Comparison of ENCODE assay signal across 20 mouse cellular contexts in the genomic region with DNA sequence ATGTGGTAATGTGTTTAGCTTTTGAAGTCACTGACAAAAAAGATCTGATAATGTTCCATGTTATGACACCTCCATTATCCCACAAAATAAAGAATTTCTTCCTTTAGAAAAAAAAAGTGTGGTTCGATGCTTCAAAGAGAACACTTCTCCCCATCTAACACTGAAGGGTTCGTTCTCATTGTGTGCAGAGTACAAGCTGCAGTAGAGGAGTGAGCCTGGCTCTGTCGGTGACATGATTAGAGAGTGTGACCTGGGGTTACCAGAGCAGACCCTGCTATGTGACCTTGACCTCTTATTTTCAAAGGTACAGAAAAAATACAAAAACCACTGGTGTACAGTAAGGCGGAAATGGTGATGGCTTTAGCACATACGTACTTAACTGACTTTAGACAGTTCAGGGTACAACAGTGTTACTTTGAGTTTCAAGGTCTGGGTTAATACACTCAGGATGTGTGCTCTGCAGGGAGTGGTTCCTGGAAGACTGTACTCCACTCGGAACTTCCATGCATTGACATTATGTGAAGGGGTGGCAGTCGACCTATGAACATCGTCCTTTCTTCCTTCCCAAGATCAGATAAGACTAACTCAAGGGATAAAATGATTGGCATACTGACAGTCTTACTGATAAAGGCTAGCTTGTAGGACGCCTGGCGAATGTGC.
A peak's percentile ranks its signal among the peaks of the same experiment; 100 is the strongest.
DNase-seq lines count a peak whose midpoint lies in the region; ATAC-seq and TF ChIP-seq lines count a peak whose summit lies in the region.
"Had no signal": no experiment of that assay in that cellular context is flagged by ENCODE, and none has a peak within 500 bp of the region (broad histone marks: within the 10 kb centered on the region; RNA-seq: fewer than 3 reads in every experiment).

No protein-coding gene starts in this region.

- no peaks in the 10 kb centered on the region for H3K27me3 ChIP-seq in forebrain, embryonic 13.5 days
- no peaks in the 10 kb centered on the region for H3K27me3 ChIP-seq in forebrain, postnatal 0 days (ENCODE audit: insufficient read depth, low read length)
- H3K27me3 ChIP-seq in lung, embryonic 14.5 days (ENCODE audit: insufficient read depth, low read length) = no peaks in the 10 kb centered on the region
- H3K27me3 ChIP-seq in midbrain, embryonic 16.5 days (ENCODE audit: control insufficient read depth, insufficient read depth, low read depth, low read length) = no peaks in the 10 kb centered on the region
- H3K27me3 ChIP-seq in midbrain, embryonic 14.5 days (ENCODE audit: control insufficient read depth, insufficient read depth, low read length) = no peaks in the 10 kb centered on the region
- H3K27me3 ChIP-seq: embryonic facial prominence, embryonic 12.5 days; hindbrain, embryonic 12.5 days had no signal

- no peak for TF ChIP-seq POLR2A in lung, adult 2 months (IDR thresholded peaks at IDR 0.05; ENCODE audit: borderline replicate concordance, extremely low read depth, low read depth, low read length)

- TF ChIP-seq CTCF in forebrain, postnatal 0 days (IDR thresholded peaks at IDR 0.05; ENCODE audit: low read depth) = no peak
- TF ChIP-seq CTCF in lung, embryonic 14.5 days (IDR thresholded peaks at IDR 0.05; ENCODE audit: low read depth) = no peak
- TF ChIP-seq CTCF in lung, adult 2 months (IDR thresholded peaks at IDR 0.05; ENCODE audit: insufficient read depth, low read length) = no peak

- H3K9ac ChIP-seq in forebrain, embryonic 13.5 days = no peak overlapping the region
- H3K9ac ChIP-seq in forebrain, postnatal 0 days = no peak overlapping the region
- no peak overlapping the region for H3K9ac ChIP-seq in lung, embryonic 14.5 days
- H3K9ac ChIP-seq in midbrain, embryonic 16.5 days (ENCODE audit: low read depth, low read length) = no peak overlapping the region
- H3K9ac ChIP-seq in midbrain, embryonic 14.5 days (replicated peaks; ENCODE audit: low read length) = no peak overlapping the region
- H3K9ac ChIP-seq: embryonic facial prominence, embryonic 12.5 days; hindbrain, embryonic 12.5 days had no signal

- no peaks in the 10 kb centered on the region for H3K9me3 ChIP-seq in forebrain, embryonic 13.5 days (replicated peaks)
- no peaks in the 10 kb centered on the region for H3K9me3 ChIP-seq in forebrain, postnatal 0 days (ENCODE audit: low read length)
- no peaks in the 10 kb centered on the region for H3K9me3 ChIP-seq in lung, embryonic 14.5 days (ENCODE audit: low read depth, low read length)
- H3K9me3 ChIP-seq in midbrain, embryonic 16.5 days (replicated peaks; ENCODE audit: control insufficient read depth, low read length, poor library complexity, severe bottlenecking) = no peaks in the 10 kb centered on the region
- H3K9me3 ChIP-seq in midbrain, embryonic 14.5 days (ENCODE audit: control insufficient read depth, low read length) = no peaks in the 10 kb centered on the region
- H3K9me3 ChIP-seq: embryonic facial prominence, embryonic 12.5 days; hindbrain, embryonic 12.5 days had no signal

- no peaks in the 10 kb centered on the region for H3K36me3 ChIP-seq in forebrain, embryonic 13.5 days (ENCODE audit: poor library complexity, severe bottlenecking)
- H3K36me3 ChIP-seq in forebrain, postnatal 0 days (ENCODE audit: insufficient read depth) = no peaks in the 10 kb centered on the region
- H3K36me3 ChIP-seq in lung, embryonic 14.5 days (ENCODE audit: insufficient read depth) = no peaks in the 10 kb centered on the region
- H3K36me3 ChIP-seq in midbrain, embryonic 16.5 days (ENCODE audit: control insufficient read depth, insufficient read depth, low read length) = no peaks in the 10 kb centered on the region
- no peaks in the 10 kb centered on the region for H3K36me3 ChIP-seq in midbrain, embryonic 14.5 days (ENCODE audit: control insufficient read depth, insufficient read depth, low read length)
- H3K36me3 ChIP-seq: embryonic facial prominence, embryonic 12.5 days; hindbrain, embryonic 12.5 days had no signal

- 77% methylated on average over 10 of the region's 10 CpGs for WGBS in forebrain, embryonic 13.5 days
- WGBS in forebrain, postnatal 0 days = 76% methylated on average over 10 of the region's 10 CpGs
- WGBS in lung, embryonic 14.5 days = 40% methylated on average over 10 of the region's 10 CpGs
- 44% methylated on average over 10 of the region's 10 CpGs for WGBS in lung, adult 2 months
- WGBS in midbrain, embryonic 16.5 days = 67% methylated on average over 10 of the region's 10 CpGs
- 76% methylated on average over 10 of the region's 10 CpGs for WGBS in midbrain, embryonic 14.5 days

- no peak overlapping the region for H3K27ac ChIP-seq in forebrain, embryonic 13.5 days
- no peak overlapping the region for H3K27ac ChIP-seq in forebrain, postnatal 0 days (ENCODE audit: low read depth, low read length)
- H3K27ac ChIP-seq in lung, embryonic 14.5 days (ENCODE audit: low read depth) = no peak overlapping the region
- no peak overlapping the region for H3K27ac ChIP-seq in midbrain, embryonic 16.5 days (ENCODE audit: low read length)
- no peak overlapping the region for H3K27ac ChIP-seq in midbrain, embryonic 14.5 days (replicated peaks; ENCODE audit: low read depth, low read length)
- H3K27ac ChIP-seq: embryonic facial prominence, embryonic 12.5 days; hindbrain, embryonic 12.5 days had no signal

- H3K4me3 ChIP-seq in forebrain, embryonic 13.5 days = no peak overlapping the region
- H3K4me3 ChIP-seq in forebrain, postnatal 0 days (ENCODE audit: low read depth, low read length) = no peak overlapping the region
- H3K4me3 ChIP-seq in lung, embryonic 14.5 days (ENCODE audit: low read depth, low read length) = no peak overlapping the region
- no peak overlapping the region for H3K4me3 ChIP-seq in lung, adult 2 months (replicated peaks; ENCODE audit: extremely low read depth, low read depth, low read length)
- H3K4me3 ChIP-seq in midbrain, embryonic 16.5 days (ENCODE audit: low read depth, low read length) = no peak overlapping the region
- H3K4me3 ChIP-seq in midbrain, embryonic 14.5 days (replicated peaks; ENCODE audit: low read depth, low read length) = no peak overlapping the region
- H3K4me3 ChIP-seq: embryonic facial prominence, embryonic 12.5 days; hindbrain, embryonic 12.5 days had no signal

- peak; percentile 53; the same call in 1 of the 2 replicates for ATAC-seq in forebrain, embryonic 13.5 days
- no peak for ATAC-seq in forebrain, postnatal 0 days
- peak; percentile 55; the same call in 1 of the 2 replicates for ATAC-seq in lung, embryonic 14.5 days (ENCODE audit: insufficient read depth)
- ATAC-seq in midbrain, embryonic 16.5 days = 0 out of 2 replicates have a peak, but pooled peaks have one; percentile 39
- no peak for ATAC-seq in midbrain, embryonic 14.5 days (ENCODE audit: low FRiP score, low TSS enrichment)
- ATAC-seq: activated CD4-positive, CD25-positive, alpha-beta regulatory T cell, adult 4 months; forebrain, embryonic 16.5 days; hindbrain, embryonic 16.5 days had no signal

- H3K4me1 ChIP-seq in forebrain, embryonic 13.5 days = 0 out of 2 replicates have a peak, but pooled peaks cover 4% of the 10 kb centered on the region
- H3K4me1 ChIP-seq in forebrain, postnatal 0 days (ENCODE audit: insufficient read depth) = no peaks in the 10 kb centered on the region
- peaks cover 4% of the 10 kb centered on the region; the same call in 1 of the 2 replicates for H3K4me1 ChIP-seq in lung, embryonic 14.5 days (ENCODE audit: insufficient read depth)
- H3K4me1 ChIP-seq in lung, adult 2 months (ENCODE audit: control insufficient read depth, insufficient read depth, low read length) = no peaks in the 10 kb centered on the region
- H3K4me1 ChIP-seq in midbrain, embryonic 16.5 days (ENCODE audit: control insufficient read depth, insufficient read depth, low read length) = no peaks in the 10 kb centered on the region
- no peaks in the 10 kb centered on the region for H3K4me1 ChIP-seq in midbrain, embryonic 14.5 days (ENCODE audit: control insufficient read depth, insufficient read depth, low read length)

- H3K4me2 ChIP-seq in forebrain, embryonic 13.5 days = no peak overlapping the region
- H3K4me2 ChIP-seq in forebrain, postnatal 0 days (ENCODE audit: low read depth) = no peak overlapping the region
- no peak overlapping the region for H3K4me2 ChIP-seq in lung, embryonic 14.5 days
- no peak overlapping the region for H3K4me2 ChIP-seq in midbrain, embryonic 16.5 days (ENCODE audit: low read length)
- no peak overlapping the region for H3K4me2 ChIP-seq in midbrain, embryonic 14.5 days (ENCODE audit: low read length)
- H3K4me2 ChIP-seq: embryonic facial prominence, embryonic 12.5 days; hindbrain, embryonic 12.5 days had no signal

- DNase-seq in forebrain, postnatal 0 days = no peak
- no peak for DNase-seq in lung, embryonic 14.5 days
- DNase-seq in lung, adult 2 months = no peak
- no peak for DNase-seq in midbrain, embryonic 14.5 days
- DNase-seq in adipocyte (ENCODE audit: low spot score) = no peak
- DNase-seq: adrenal gland, adult 2 months; adrenal gland, postnatal 25 days; cerebellum, adult 18-20 months; cerebellum, adult 9-11 months; cerebellum, postnatal 36 days; gastrocnemius, postnatal 14 days; heart, postnatal 10 days; heart, postnatal 4 days had no signal

Comparison
In these comparisons a context has a peak if more than half of its experiments do, and no peak if none do; other contexts are left out.
1. ATAC-seq: peak in forebrain, embryonic 13.5 days (single experiment), lung, embryonic 14.5 days (single experiment) and midbrain, embryonic 16.5 days (single experiment); none in forebrain, postnatal 0 days (single experiment) and midbrain, embryonic 14.5 days (single experiment).